Mouse (Mus musculus): ENCODE measurements around the gene Mmp2.

DNA sequence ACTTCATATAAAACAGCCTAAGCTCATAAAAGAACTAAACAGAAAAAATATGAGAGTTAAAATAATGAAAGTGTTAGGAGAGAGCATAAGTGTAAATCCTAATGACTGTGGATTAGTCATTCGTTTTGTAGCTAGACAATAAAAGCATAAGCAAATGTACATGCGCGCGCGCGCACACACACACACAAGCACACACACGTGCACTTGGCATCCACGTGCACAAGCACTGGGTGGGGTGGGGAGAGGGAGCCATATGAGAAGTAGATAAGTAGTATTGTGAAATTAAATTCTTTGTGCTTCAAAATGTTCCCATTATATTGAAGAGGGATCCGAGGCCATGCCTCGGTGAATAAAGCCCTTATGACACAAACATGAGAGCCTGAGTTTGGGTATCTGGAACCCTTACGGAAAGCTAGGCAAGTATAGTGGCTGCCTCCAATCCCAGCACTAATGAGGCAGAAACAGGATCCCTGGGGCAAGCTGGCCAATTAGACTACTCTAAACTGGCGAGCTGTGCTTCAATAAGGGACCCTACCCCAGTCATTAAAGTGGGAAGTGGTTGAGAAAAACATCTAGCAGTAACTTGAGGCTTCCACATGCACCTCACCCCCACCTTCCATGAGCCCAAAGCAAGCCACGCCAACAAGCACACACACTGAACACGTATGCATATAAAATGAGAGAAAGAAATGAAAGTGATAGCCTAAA lies 31.5 kb downstream of the Mmp2 start:
- TF ChIP-seq CTCF (IDR thresholded peaks at IDR 0.05; ENCODE audit: borderline replicate concordance, insufficient read depth, low read length) = no peak
- no peak for TF ChIP-seq POLR2A (IDR thresholded peaks at IDR 0.05; ENCODE audit: low read depth, low read length)
